Mouse (Mus musculus) lung, postnatal 0 days (tissue): ENCODE results near the gene Sema6d. TPM values are rescaled to one million over a fixed set of nuclear protein-coding genes. Genes with fewer than 3 reads are reported as not detected.

Source experiments
- ATAC-seq: fragments of 200-750 bp; cut with Nextera tagmentation; 2 replicates; pipeline ENCODE4 v1.8.0; 2017; ENCODE audit warnings: moderate library complexity
- DNase-seq: peaks from one replicate; pipeline ENCODE4 v3.0.0-alpha.2; 2016; ENCODE audit warnings: low spot score
- H3K27ac ChIP-seq: fragments of 300-500 bp; sonication (generic); 2 replicates; pipeline ENCODE4 v1.5.1; 2014; ENCODE audit warnings: antibody characterized with exemption, mild to moderate bottlenecking, low read length, mixed read lengths
- H3K27me3 ChIP-seq: fragments of 300-500 bp; sonication (generic); replicated peaks from 2 replicates; pipeline ENCODE4 v1.6.1; 2014; ENCODE audit warnings: low read length, mixed read lengths; ENCODE audit not compliant: insufficient read depth
- H3K36me3 ChIP-seq: fragments of 300-500 bp; sonication (generic); 2 replicates; pipeline ENCODE4 v1.6.1; 2014; ENCODE audit warnings: low read length, mixed read lengths; ENCODE audit not compliant: insufficient read depth
- H3K4me1 ChIP-seq: fragments of 300-500 bp; sonication (generic); 2 replicates; pipeline ENCODE4 v1.6.1; 2014; ENCODE audit warnings: antibody characterized with exemption, low read depth, low read length, mixed read lengths; ENCODE audit not compliant: insufficient read depth
- H3K4me2 ChIP-seq: fragments of 300-500 bp; sonication (generic); replicated peaks from 2 replicates; pipeline ENCODE4 v1.6.1; 2014; ENCODE audit warnings: low read depth, mild to moderate bottlenecking, low read length, moderate library complexity, mixed read lengths
- H3K4me3 ChIP-seq: fragments of 300-500 bp; sonication (generic); 2 replicates; pipeline ENCODE4 v1.5.1; 2014; ENCODE audit warnings: low read depth, low read length
- H3K9ac ChIP-seq: fragments of 300-500 bp; sonication (generic); replicated peaks from 2 replicates; pipeline ENCODE4 v1.6.1; 2014; ENCODE audit warnings: low read depth, mild to moderate bottlenecking
- H3K9me3 ChIP-seq: fragments of 300-500 bp; sonication (generic); 2 replicates; pipeline ENCODE4 v1.6.1; 2016; ENCODE audit warnings: low read length, mixed read lengths
- CTCF ChIP-seq: IDR thresholded peaks from 2 replicates; pipeline ENCODE4 v1.5.1; 2016; ENCODE audit warnings: antibody characterized with exemption, mild to moderate bottlenecking
- EP300 ChIP-seq: IDR thresholded peaks from 2 replicates; pipeline ENCODE4 v1.6.1; 2016; ENCODE audit warnings: antibody characterized with exemption, mild to moderate bottlenecking, control low read depth
- WGBS: fragments of 180-500 bp; shearing (Covaris S2); extraction: QIAGEN DNeasy Blood & Tissue Kit; methylation state at CpG from one replicate; pipeline ENCODE4 v1.1.7; 2014; 5-methylcytosine and 5-hydroxymethylcytosine counted together
- polyA plus RNA-seq: library from polyadenylated mRNA; unstranded; fragments of >200 nt; fragmentation: Nextera tagmentation; extraction: Ambion mirVana; gene quantifications from 2 replicates; pipeline ENCODE4 v1.2.1, GENCODE M21; 2015

The Sema6d gene
- polyA plus RNA-seq = 7.4 and 11.1 TPM in 2 replicates

- DNase-seq (peak; percentile 15), ATAC-seq (peak; percentile 73)
- Histone ChIP-seq H3K4me1 (no peaks in the 10 kb centered on the region), H3K27me3 (peaks cover 12% of the 10 kb centered on the region; the same call in 1 of the 2 replicates), H3K36me3 (no peaks in the 10 kb centered on the region), H3K4me2 (peak within 1 kb of the TSS; percentile 62), H3K9ac (peak within 1 kb of the TSS; percentile 26; the same call in 1 of the 2 replicates), H3K4me3 (peak within 1 kb of the TSS; percentile 42), H3K9me3 (no peaks in the 10 kb centered on the region), H3K27ac (no peak within 1 kb of the TSS)
- TF ChIP-seq EP300 (no peak), CTCF (no peak)
- WGBS = 3% methylated on average over 26 of the region's 29 CpGs
These were observed at the start of gene Sema6d for GRCm38 (mm10) chr2:124089813-124090230. Sema6d (plus strand) TSS chr2:124089969.

GRCm38 (mm10) chr2:124059910-124060309 lies 29.9 kb upstream of the Sema6d start:
- Histone ChIP-seq H3K4me3 (no peak overlapping the region), H3K9ac (no peak overlapping the region), H3K4me2 (no peak overlapping the region), H3K36me3 (no peaks in the 10 kb centered on the region), H3K9me3 (no peaks in the 10 kb centered on the region), H3K4me1 (no peaks in the 10 kb centered on the region), H3K27me3 (no peaks in the 10 kb centered on the region), H3K27ac (no peak overlapping the region)
- no peak for TF ChIP-seq CTCF
- TF ChIP-seq EP300 = no peak
- 38% methylated on average over 3 of the region's 3 CpGs for WGBS
- ATAC-seq (no peak), DNase-seq (no peak)

GRCm38 (mm10) chr2:124068380-124068779 lies 21.4 kb upstream of the Sema6d start:
- no peaks in the 10 kb centered on the region for H3K36me3 ChIP-seq
- DNase-seq (no peak), ATAC-seq (no peak)
- no peak overlapping the region for H3K27ac ChIP-seq
- TF ChIP-seq EP300 (no peak), CTCF (no peak)
- no peaks in the 10 kb centered on the region for H3K27me3 ChIP-seq
- no peak overlapping the region for H3K4me3 ChIP-seq
- H3K4me1 ChIP-seq = no peaks in the 10 kb centered on the region
- H3K9me3 ChIP-seq = no peaks in the 10 kb centered on the region
- H3K4me2 ChIP-seq = no peak overlapping the region
- H3K9ac ChIP-seq = no peak overlapping the region
- 88% methylated on average over 4 of the region's 4 CpGs for WGBS

GRCm38 (mm10) chr2:124070664-124071063 lies 19.1 kb upstream of the Sema6d start:
- Histone ChIP-seq H3K9me3 (no peaks in the 10 kb centered on the region), H3K4me1 (no peaks in the 10 kb centered on the region), H3K9ac (no peak overlapping the region), H3K4me2 (no peak overlapping the region), H3K27ac (no peak overlapping the region), H3K36me3 (no peaks in the 10 kb centered on the region), H3K4me3 (no peak overlapping the region), H3K27me3 (no peaks in the 10 kb centered on the region)
- ATAC-seq = no peak
- no peak for DNase-seq
- WGBS = 52% methylated on average over 2 of the region's 2 CpGs
- no peak for TF ChIP-seq EP300
- TF ChIP-seq CTCF = no peak

GRCm38 (mm10) chr2:124071380-124071779 lies 18.4 kb upstream of the Sema6d start:
- no peaks in the 10 kb centered on the region for H3K36me3 ChIP-seq
- DNase-seq = no peak

GRCm38 (mm10) chr2:124090231-124091141 lies 717 bp downstream of the Sema6d start:
- Histone ChIP-seq H3K9ac (peak overlapping the region; percentile 26; the same call in 1 of the 2 replicates), H3K9me3 (no peaks in the 10 kb centered on the region)

More at GRCm38 (mm10) chr2:124071380-124071779, 18.4 kb upstream of the Sema6d start:
- no peaks in the 10 kb centered on the region for H3K27me3 ChIP-seq
- 9% methylated on average over 2 of the region's 2 CpGs for WGBS
- no peaks in the 10 kb centered on the region for H3K4me1 ChIP-seq
- ATAC-seq = no peak
- no peak overlapping the region for H3K4me3 ChIP-seq
- no peak overlapping the region for H3K4me2 ChIP-seq
- H3K9me3 ChIP-seq = no peaks in the 10 kb centered on the region
- H3K9ac ChIP-seq = no peak overlapping the region
- TF ChIP-seq CTCF (no peak), EP300 (no peak)
- no peak overlapping the region for H3K27ac ChIP-seq

More at GRCm38 (mm10) chr2:124090231-124091141, 717 bp downstream of the Sema6d start:
- no peaks in the 10 kb centered on the region for H3K4me1 ChIP-seq
- H3K27ac ChIP-seq = no peak overlapping the region
- DNase-seq = peak; percentile 17
- H3K4me2 ChIP-seq = peak overlapping the region; percentile 62
- H3K27me3 ChIP-seq = peaks cover 12% of the 10 kb centered on the region; the same call in 1 of the 2 replicates
- ATAC-seq = peak; percentile 68
- H3K36me3 ChIP-seq = no peaks in the 10 kb centered on the region
- WGBS = under 1% methylated on average over 48 of the region's 49 CpGs
- peak overlapping the region; percentile 42 for H3K4me3 ChIP-seq
- TF ChIP-seq CTCF = no peak
- TF ChIP-seq EP300 = no peak
